Mouse (Mus musculus): Measurements from ENCODE around the gene Fbxo42.
A peak's percentile ranks its signal among the peaks of the same experiment; 100 is the strongest.

Gene Fbxo42

DNA sequence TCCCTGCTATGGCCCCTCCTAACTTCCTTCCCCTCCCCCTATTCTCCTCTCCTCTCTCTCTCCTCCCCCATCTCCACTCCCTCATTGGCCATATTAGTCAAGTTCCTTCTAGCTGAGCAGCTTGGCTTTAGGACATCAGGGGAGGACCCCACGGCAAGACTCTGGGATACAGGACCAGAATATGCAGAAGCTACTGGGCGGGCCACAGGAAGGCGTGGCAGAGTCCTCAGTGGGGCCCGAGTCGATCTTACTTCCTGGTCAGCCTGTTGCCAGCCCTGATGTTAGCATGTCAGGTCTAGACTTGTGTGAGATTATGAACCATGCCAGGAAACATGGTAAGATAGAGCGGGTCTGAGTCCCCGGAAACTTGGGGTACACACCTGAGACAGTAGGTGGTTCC is 81.0 kb downstream of the Fbxo42 start:
- DNase-seq: no peak

DNA sequence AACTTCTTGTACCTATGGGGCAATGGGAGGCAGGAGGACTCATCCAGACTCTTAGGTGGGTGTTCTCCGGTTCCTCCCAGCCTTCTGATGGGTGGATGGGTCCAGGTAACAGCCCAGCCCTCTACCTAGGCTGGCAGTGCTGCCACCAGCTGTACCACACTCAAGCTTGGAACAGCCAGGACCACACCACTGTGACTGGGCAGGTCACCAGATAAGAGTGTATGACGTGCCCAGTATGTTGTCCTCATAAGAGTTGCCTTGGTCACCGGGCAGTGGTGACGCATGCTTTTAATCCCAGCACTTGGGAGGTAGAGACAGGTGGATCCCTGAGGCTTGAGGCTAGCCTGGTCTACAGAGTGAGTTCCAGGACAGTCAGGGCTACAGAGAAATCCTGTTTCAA is 85.5 kb downstream of the Fbxo42 start:
- no peak for DNase-seq

DNA sequence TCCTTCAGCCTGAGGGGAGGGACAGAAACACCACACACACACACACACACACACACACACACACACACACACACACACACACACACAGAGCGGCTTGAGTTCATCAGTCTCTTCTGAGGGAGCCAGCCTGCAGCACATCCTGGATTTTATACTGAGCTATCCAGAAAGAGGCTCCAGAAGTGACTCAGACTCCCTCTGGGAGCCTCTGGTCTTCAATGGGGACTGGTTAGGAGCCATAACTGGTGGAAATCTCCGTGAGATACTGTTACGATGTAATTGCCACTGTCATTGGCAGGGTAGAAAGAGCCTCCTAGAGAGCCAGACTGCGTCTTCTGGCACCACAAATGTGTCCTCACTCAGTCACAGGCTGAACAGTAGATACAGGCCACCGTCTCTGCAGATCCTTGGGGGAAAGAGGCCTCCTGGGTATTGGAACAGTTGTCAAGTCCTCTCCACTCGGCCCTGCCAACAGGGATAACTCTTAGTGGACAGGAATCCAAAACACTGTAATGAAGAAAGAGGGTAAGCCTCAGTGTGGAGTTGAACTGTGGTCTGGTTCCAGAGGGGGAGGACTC is 87.9 kb downstream of the Fbxo42 start:
- DNase-seq: no peak

DNA sequence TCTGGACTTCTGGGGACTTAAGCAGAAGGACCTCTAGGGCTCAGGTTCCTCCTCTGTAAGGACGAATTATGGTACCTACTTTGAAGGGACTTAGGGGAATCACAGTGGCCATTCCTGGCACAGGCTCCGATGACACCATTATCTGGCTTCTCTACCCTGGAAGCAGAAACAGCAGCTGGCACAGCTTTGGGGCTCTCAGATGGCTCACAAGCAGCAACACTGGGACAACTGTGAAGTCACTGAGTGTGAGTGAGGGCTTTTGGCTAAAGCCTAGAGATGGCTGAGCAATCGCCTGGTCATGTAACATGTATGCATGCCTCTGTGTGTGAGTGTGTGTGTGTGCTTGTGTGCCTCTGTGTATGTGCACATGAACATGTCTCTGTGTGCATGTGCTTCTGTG is 89.1 kb downstream of the Fbxo42 start:
- DNase-seq: no peak

DNA sequence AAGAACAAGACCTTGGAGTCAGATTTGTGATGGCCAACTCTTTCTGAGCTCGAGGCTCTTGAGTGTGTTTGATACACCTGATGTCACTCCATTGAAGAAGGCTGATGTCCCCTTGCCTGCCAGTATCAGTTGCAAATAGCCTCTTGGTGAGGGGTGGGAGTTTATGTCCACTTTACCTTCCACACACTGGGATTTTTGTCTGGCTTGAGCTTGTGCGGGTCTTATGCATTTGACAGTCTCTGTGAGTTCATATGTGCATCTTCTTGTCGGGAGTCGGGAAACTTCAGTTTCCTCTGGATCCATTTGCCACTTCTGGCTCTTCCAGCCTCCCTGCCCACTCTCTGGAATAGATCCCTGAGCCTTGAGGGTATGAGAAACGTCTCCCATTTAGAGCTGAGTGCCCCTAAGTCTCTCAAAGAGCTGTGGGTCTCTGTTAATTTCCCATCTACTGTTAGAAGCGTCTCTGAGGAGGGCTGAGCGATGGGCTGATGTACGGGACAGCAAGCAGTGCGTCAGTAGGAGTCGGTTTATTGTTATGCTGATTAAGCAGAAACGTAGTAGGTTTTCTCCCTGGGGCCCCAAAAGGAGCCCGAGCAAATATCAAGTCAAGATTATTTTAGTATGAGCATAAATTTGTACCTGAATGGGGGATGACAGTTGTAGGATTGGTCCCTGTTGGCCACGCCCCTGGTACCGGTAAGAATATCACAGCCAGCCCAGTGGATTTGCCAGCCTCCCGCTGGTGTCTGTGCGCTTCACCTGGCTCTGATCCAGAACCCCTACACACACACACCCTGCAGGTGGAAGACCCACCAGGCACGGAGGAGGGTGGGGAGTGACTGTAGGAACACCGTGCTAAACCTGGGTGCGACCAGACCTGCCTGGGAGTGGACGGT is 91.0 kb downstream of the Fbxo42 start:
- no peak for DNase-seq

DNA sequence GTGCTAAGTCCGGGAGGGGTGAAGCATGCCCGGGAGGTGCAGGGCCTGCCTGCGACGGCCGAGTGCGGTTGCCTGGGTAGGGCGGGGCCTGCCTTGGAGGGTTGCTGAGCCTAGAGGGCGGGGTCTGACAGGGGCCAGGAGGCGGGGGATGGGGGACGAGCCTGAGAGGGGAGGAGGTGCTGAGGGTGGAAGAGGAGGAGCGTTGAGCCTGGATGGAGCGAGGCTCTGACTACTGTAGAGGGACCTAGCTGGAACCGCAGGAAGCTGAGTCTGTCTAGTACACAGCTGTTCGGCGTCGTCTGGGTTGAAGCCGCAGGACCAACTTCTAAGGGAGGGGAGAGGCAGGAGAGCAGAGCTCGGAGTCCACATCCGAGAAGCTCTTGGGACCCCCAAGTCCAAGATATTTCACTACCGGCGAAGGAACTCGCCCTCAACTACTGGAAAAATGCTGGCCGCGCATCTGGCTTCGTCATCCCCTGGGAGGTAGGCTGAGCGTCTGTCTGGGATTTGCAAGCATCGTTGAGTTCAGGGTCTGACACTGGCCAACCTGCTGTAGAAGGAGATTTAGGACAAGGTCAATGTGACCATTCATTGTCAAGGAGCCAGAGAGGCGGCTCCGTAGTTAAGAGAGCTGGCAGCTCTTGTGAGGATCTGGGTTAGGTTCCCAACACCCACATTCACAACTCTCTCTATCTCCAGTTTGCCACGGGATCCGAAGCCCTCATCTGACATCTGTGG is 91.8 kb downstream of the Fbxo42 start, which contains the start of gene Arhgef19:
Gene Arhgef19, plus strand, starts transcription at position 112 of the 738 bp plus-strand sequence.
- peak; percentile 87 for DNase-seq

DNA sequence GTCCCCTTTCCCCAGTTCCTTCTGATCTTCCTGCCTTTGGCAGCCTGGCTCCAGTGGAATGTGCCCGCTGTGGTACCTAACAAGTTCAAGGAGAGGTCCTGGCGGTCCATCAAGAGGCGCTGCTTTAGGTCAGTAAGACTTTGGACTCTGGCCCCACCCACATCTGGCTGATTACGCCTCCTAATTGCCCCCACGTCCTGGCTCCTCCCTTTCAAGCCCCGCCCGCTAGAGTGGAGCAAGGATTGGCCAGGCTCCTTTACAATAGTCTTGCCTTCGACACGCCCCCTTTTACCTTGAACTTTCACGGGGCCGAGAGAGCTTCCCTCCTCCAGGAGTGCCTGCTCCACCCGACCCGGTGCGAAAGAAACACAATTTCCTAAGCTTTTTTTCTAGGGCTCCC is 92.9 kb downstream of the Fbxo42 start:
- no peak for DNase-seq

DNA sequence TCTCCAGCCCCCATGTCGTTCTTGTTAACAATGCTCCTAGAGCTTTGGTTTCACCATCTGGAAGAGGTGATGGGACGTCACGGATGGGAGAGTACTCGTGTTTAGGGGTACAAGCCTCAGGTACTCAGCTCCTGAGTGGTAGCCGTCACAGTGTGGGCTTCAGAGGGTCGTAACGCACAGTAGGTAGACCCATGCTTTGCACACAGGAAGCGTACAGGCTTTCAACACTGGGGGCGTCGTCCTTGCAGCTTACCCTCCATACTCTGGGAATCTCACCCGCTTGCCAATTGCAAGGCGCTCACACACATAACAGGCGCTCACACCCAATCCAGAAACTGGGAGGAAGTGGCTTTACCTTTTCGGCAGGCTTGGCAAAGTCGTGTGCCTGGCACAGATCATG is 94.1 kb downstream of the Fbxo42 start:
- DNase-seq: no peak

DNA sequence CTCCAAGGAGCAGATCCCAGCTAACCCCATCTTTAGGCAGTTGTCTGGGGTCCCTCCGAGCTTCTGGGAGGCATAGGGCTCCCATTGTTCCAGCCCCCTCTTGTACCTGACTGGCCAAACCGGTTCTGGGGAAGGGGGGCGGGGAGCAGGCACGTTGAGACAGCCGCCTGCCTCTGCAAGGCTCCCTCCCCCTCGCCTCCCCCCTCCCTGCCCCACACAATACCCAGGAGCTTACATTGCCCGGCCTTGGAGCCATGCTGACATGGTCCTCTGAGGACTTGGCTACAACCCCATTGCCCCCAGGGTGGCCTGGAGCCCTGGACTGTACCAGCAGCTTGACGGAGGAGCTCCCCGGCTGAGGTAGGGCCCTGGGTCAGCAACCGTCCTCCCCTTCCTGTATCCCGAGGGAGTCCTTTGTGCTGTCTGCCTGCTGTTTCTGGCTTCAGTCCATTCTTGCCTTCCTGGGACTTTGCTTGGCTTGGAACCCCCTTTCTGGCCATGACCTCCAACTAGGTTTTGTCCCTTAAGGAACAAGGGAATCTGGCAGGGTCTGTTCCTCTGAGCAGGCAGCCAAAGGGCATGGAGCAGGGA is 95.0 kb downstream of the Fbxo42 start:
- no peak for DNase-seq

DNA sequence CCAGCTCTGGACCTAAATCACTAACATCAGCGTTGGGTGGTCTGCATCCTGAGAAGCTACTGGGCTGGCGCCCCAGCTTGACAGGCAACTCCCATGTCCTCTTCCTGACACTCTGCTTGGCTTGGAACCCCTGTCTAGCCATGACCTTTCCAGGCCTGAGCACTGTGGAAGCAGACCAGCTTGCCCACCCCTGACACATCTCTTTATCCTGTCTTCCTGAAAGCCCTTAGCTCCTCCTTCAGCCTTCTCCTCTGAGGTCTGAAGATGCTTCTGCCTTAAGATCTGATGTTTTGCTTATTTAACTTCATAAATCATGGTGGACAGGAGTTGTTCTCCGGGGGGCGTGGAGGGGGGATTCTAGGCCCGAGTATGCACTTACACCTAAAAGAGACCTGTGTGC is 95.9 kb downstream of the Fbxo42 start:
- no peak for DNase-seq

DNA sequence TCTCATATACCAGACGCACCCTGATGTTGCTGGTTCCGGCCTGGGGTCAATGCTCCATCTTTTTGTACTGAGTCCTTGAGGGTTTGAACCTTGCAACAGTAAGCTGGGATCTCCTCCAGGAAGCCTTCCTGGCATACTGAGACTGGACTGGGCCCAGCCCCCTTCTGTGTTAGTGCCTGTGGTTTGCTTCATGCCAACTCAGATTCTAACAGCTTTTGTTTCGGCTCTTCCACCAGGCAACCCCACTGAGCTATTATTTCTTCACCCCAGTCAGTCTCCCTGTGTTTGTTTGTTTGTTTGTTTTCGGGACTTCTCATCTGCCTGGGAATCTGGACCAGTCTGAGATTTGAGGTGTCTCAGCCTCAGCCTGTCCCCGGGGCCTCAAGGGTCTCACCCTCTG is 96.7 kb downstream of the Fbxo42 start:
- no peak for DNase-seq

DNA sequence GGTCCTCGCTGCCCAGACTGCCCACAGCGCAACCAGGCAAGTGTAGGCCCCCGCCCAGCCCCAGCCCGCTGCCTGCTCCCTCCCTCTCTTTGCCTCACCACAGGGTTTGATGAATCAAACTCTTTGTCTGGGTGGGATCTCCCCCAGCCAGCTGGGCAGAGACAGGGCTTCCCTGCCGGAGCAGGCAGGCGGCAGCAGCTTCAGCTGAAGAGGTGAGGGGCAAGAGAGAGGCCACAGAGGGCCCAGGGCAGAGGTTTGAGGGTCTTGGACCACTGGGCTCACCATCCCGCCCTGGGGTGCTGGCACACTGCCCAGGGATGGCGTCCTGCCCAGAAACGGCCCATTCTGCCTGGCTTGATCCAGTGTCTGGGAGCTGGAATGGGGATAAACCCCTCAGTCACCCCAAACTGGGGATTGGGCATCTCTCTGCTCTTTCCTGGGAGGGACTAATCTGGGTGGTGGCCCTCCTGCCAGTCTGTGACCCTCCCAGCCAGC is 97.3 kb downstream of the Fbxo42 start:
- DNase-seq: no peak

DNA sequence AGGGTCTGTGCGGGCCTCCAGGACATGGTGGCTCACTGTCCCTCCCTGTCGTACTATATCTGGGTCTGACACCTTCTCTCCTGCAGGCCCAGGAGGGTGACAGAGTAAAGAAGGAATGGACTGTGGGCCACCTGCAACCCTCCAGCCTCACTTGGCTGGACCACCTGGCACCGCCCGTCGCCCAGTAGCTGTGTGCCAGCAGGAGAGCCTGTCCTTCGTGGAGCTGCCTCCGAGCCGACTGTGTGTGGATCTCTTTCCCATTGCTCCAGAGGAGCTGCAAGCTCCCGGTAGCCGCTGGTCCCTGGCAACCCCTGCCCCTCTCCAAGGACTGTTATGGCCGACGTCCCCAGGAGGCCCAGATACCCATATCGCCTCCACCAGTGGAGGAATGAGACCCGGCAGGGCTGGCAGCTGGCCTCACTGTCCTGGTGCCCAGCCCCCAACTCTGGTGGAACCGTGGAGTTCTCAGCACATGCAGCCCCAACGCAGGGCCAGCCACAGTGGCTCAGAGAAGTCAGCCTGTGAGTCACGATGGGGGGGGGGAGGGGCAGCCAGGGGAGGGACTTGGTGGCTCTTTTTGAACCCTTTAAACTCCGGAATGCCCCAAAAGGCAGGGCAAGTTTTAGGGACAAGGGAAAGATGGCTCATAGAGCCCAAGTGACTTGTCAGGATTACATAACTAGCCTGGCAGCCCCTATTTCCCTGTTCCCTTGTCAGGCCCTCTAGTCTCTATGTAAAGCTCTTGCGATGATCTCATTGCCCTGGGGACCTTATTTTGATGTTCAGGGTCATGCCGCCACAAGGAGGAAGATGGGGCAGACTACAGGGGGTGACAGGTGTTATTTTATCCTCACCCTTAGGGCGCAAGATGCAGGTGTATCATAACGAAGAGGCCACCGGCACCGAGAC is 98.6 kb downstream of the Fbxo42 start:
- no peak for DNase-seq

DNA sequence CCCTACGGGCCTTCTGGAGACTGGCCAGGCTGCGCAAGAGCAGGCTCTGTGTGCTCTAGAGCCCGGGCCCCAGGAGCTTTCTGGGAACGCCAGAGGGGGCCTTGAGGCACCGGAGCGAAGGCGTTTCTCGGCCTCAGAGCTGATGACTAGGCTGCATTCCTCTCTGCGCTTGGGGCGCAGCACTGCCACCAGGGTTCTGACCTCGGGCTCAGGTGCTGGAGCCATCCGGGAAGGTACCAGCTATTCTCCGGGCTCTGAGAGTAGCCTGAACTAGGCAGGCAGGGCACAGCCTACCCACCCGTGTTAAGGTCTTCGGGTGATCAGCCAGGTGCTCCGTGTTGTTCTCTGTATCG is 99.3 kb downstream of the Fbxo42 start:
- DNase-seq: no peak

DNA sequence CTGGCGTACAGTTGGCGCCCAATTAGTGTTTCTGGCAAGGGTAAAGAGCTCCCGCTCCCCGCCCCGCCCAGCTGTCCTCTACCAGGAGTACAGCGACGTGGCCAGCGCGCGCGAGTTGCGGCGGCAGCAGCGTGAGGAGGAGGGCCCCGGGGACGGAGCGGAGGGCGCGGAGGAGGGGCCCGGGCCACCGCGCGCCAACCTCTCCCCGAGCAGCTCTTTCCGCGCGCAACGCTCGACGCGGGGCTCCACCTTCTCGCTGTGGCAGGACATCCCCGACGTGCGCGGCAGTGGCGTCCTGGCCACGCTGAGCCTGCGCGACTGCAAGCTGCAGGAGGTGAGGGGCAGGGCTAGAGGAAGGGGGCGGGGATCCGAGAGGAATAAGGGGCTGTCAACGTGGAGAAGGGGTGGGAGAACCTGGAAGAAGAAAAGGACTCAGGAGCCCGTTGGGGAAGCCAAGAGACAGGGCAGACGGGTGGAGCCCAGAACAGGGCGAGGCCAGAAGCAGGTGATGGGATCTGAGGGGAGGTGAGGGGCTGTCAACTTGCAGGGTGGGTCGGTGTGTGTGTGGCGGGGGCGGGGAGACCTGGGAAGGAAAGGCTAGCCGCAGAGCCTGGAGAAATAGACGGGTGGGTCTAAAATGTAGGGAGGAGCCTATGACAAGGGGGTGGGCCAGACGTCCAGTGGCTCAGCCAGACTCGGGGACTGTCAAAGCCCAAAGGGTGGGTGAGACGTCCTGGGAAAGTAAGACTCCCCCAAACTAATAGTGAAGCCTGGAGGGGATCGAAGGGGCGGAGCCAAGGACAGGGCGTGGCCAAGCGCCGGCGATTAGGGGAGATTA is 100.3 kb downstream of the Fbxo42 start:
- DNase-seq: no peak

DNA sequence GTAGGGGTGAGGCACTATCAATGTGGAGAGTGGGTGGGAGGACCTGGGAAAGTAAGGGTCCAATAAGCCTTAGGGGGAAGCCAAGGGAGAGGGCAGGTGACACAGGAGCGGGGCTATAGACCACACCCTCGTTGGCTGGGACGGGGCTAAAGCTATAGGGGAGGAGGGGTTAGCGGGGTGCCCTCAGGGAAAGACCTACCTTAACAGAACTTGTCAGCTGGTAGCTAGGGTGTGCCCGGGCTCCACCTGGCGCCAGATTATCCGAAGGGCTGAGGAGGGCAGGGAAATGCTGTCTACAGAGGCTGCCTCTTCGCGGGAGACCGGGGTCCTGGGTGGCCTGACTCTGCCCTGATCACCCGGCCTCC is 100.9 kb downstream of the Fbxo42 start:
- DNase-seq: no peak

DNA sequence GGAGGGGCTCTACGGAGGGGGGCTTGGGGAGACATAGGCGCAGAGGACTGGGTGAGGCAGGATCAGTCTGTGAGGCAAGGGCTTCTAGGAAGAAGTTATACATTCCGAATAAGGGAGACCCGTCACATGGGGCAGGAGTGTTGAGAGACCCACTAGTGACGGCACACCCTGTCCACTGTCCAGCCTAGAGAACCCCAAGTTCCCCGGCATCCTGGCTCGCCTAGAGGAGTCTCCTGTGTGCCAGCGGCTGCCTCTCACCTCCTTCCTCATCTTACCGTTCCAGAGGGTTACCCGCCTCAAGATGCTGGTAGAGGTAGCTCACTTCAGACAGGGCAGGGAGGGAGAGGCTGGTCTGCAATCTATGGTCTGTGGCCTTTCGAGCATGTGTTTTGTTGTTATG is 101.7 kb downstream of the Fbxo42 start:
- DNase-seq: no peak

DNA sequence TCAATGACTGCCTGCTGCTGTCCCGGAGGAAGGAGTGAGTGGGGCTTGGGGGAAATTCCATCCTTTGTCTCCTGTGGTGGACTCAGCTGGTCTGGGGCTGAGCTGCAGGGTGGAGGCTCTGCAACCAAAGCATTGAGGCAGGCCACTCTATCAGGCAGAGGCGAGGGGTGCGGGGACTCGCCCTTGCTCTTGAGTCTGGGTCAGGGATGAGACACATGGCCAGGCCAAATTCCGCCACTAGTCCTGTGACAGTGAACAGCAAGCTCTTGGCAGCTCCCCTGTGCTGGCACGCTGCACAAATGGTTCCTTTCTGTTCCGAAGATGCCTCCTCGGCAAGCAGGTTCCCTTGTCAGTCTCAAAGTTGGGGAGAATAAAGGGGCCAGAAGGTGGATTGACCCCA is 103.4 kb downstream of the Fbxo42 start:
- DNase-seq: no peak

DNA sequence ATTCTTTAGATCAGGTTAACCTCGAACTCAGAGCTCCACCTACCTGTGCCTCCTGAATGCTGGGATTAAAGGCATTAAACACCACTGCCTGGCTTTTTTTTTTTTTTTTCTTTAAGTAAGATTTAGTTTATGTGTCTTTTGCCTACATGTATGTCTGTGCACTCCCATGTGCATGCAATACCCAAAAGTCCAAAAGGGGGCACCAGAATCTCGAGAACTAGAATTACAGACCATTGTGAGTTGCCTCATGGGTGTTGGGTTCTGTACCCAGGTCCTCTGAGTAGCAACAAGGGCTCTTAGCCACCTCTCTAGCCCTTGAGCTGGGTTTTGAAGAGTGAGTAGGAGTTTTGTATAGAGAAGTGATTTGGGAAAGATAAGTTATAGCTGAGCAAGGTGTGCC is 104.9 kb downstream of the Fbxo42 start:
- no peak for DNase-seq

Measured in thymus, postnatal 14 days (tissue).